Mouse (Mus musculus): ENCODE measurements around the gene Gm1043. TPM values are rescaled to one million over a fixed set of nuclear protein-coding genes. Genes with fewer than 3 reads are reported as not detected.

Gene Gm1043
- polyA plus RNA-seq, 1 experiment from 2014 or later, result not detected

DNA sequence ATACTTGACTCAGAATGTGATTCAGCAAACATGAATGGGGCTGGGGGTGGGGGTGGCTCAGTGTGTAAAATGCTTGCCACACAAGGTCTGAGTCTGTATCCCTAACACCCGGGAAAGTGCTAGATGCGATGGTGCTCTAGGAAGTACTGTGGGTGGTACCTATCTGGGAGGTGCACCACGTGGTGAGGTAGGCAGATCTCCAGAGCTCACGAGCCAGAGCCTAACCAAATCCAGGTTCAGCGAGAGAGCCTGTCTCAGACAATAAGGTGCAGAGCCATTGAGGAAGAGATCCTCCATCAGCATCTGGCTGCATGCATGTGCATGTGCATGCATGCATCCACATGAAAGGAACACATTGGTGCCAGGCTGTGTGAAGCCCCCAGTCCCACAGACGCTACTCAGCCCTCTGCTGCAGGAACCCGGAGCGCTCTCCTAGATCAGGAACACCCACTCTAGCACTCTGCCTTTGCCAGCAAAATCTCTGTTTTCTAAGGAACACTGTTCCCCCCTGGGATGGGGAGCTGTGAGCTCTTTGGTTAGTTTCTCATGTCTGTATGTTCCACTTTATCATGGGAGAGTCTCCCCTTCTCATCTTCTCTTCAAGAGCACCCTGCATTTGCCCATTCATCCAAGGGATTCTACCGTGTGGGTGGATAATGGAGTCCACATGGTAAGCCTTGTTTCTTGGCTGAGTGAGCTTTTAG lies 167.1 kb downstream of the Gm1043 start:
- Histone ChIP-seq H3K4me2 (no peak overlapping the region), H3K4me1 (no peaks in the 10 kb centered on the region), H3K9me3 (no peaks in the 10 kb centered on the region), H3K4me3 (no peak overlapping the region), H3K27me3 (peaks cover 8% of the 10 kb centered on the region), H3K27ac (no peak overlapping the region), H3K9ac (no peak overlapping the region), H3K36me3 (no peaks in the 10 kb centered on the region)
- 74% methylated on average over 9 of the region's 9 CpGs for WGBS
- ATAC-seq (ENCODE audit: borderline replicate concordance, extremely low read depth, low FRiP score, low TSS enrichment), result no peak

- ATAC-seq (ENCODE audit: borderline replicate concordance, extremely low read depth, low FRiP score, low TSS enrichment), result no peak
- H3K4me2 ChIP-seq, result no peak overlapping the region
- no peaks in the 10 kb centered on the region for H3K9me3 ChIP-seq
- WGBS, result 84% methylated on average over 4 of the region's 4 CpGs
- no peaks in the 10 kb centered on the region for H3K27me3 ChIP-seq
- H3K9ac ChIP-seq, result no peak overlapping the region
- no peaks in the 10 kb centered on the region for H3K36me3 ChIP-seq
- no peak overlapping the region for H3K27ac ChIP-seq
- no peaks in the 10 kb centered on the region for H3K4me1 ChIP-seq
- H3K4me3 ChIP-seq, result no peak overlapping the region
Observed at GRCm38 (mm10) chr5:37254523-37254922, 169.4 kb downstream of the Gm1043 start.

DNA sequence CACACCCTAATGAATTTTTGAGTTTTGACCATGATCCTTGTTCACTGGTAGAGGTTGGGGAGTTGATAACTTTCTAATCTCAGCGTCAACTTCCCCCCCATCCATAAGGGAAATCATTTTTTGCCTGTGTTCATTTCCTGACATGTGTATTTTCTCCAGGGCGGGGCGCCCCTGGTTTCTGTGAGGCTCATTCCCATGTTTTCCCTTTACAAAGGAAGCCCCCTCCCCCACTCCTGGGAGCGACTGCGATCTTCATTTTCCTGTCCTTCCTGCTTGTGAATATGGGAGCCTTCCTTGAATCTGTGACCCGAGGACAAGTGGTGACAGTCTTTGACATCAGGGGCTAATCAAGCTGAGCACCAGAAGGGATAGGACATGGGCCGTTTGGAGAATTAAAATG lies 171.7 kb downstream of the Gm1043 start:
- no peaks in the 10 kb centered on the region for H3K27me3 ChIP-seq
- no peaks in the 10 kb centered on the region for H3K4me1 ChIP-seq
- H3K9me3 ChIP-seq, result no peaks in the 10 kb centered on the region
- no peak overlapping the region for H3K4me3 ChIP-seq
- H3K27ac ChIP-seq, result no peak overlapping the region
- no peak overlapping the region for H3K9ac ChIP-seq
- no peak overlapping the region for H3K4me2 ChIP-seq
- ATAC-seq (ENCODE audit: borderline replicate concordance, extremely low read depth, low FRiP score, low TSS enrichment), result no peak
- WGBS, result 61% methylated on average over 7 of the region's 7 CpGs
- no peaks in the 10 kb centered on the region for H3K36me3 ChIP-seq

DNA sequence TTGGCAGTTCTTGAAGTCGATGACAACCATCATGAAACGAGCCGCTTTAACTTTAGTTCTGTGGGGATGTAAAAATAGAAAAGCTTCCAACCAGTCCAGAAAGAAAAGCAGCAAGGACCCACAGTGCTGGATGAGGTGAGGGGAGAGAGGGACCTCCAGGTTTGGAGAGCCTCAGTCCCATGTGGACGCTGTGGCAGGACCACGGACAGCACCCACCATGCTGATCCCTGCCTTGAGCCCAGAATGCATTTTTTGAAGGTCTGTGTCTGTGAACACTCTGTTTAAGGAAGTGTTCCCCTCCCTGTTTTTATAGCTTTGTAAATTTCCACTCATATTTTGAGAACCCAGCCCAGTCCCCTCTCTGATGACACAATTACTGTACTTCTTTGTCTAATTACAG lies 172.1 kb downstream of the Gm1043 start:
- no peaks in the 10 kb centered on the region for H3K4me1 ChIP-seq
- no peak overlapping the region for H3K4me2 ChIP-seq
- ATAC-seq (ENCODE audit: borderline replicate concordance, extremely low read depth, low FRiP score, low TSS enrichment), result no peak
- H3K9ac ChIP-seq, result no peak overlapping the region
- H3K36me3 ChIP-seq, result no peaks in the 10 kb centered on the region
- H3K9me3 ChIP-seq, result no peaks in the 10 kb centered on the region
- H3K27ac ChIP-seq, result no peak overlapping the region
- no peaks in the 10 kb centered on the region for H3K27me3 ChIP-seq
- no peak overlapping the region for H3K4me3 ChIP-seq
- 38% methylated on average over 5 of the region's 5 CpGs for WGBS

DNA sequence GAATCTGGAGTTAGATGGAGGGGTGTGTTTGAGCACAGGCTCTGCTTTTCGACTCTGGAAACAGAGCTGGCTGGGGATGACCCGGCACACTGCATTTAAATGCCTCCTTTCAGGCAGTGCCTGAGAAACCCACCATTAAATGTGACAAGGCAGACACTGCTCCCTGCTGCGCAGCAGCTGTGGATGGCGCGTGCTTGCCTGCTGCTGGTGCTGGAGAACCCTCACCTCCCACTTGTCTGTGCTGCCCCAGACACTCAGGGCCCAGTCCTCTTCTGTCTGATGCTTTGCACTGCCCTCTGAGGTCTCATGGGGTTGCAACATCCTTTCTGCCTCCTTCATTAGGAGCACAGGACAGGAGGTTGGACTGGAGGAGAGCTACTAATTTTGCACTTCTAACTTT lies 176.6 kb downstream of the Gm1043 start:
- WGBS, result 74% methylated on average over 5 of the region's 5 CpGs
- Histone ChIP-seq H3K4me1 (no peaks in the 10 kb centered on the region), H3K27me3 (no peaks in the 10 kb centered on the region), H3K4me2 (no peak overlapping the region), H3K36me3 (no peaks in the 10 kb centered on the region), H3K27ac (no peak overlapping the region), H3K4me3 (no peak overlapping the region), H3K9ac (no peak overlapping the region), H3K9me3 (no peaks in the 10 kb centered on the region)
- ATAC-seq (ENCODE audit: borderline replicate concordance, extremely low read depth, low FRiP score, low TSS enrichment), result no peak

DNA sequence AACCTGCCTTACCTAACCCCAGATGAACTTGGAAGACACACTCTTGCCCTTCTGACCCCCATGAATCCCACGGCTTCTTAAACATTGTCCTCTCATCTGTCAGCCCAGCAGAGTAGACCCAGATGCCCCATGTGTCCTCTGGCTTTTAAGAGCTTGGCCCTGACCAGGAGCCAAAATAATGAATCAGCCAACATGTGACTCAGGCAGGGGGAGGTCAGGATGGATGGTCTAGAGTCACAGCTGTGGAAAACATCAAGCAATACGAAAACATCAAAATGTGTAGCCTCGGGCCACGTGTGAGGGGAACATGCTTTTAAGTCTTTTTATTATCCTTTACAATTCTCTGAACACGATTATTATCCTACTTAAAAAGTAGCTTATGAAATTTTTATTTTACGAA lies 178.6 kb downstream of the Gm1043 start:
- WGBS, result 71% methylated on average over 6 of the region's 6 CpGs
- H3K27ac ChIP-seq, result no peak overlapping the region
- H3K4me2 ChIP-seq, result no peak overlapping the region
- H3K4me3 ChIP-seq, result no peak overlapping the region
- no peaks in the 10 kb centered on the region for H3K4me1 ChIP-seq
- H3K9ac ChIP-seq, result no peak overlapping the region
- no peaks in the 10 kb centered on the region for H3K9me3 ChIP-seq
- no peak for ATAC-seq (ENCODE audit: borderline replicate concordance, extremely low read depth, low FRiP score, low TSS enrichment)
- no peaks in the 10 kb centered on the region for H3K36me3 ChIP-seq
- no peaks in the 10 kb centered on the region for H3K27me3 ChIP-seq

Other genes starting within 250 kb of the Gm1043 start
- gene Ppp2r2c, start 216.9 kb upstream of the Gm1043 start, polyA plus RNA-seq (2015; fragmentation: Nextera tagmentation; extraction: Ambion mirVana), result 0.10 and 0.26 TPM in 2 replicates
- 8.5 and 10.1 TPM in 2 replicates for gene Wfs1, start 96.2 kb upstream of the Gm1043 start, polyA plus RNA-seq (2015; fragmentation: Nextera tagmentation; extraction: Ambion mirVana)
- 10.6 and 12.5 TPM in 2 replicates for gene Crmp1, start 156.6 kb downstream of the Gm1043 start, polyA plus RNA-seq (2015; fragmentation: Nextera tagmentation; extraction: Ambion mirVana)